Mouse (Mus musculus) embryonic stem cell, embryonic (primary cell): Measurements from ENCODE around the gene Syndig1.

Experiments
- CTCF ChIA-PET, 4 experiments: fragments of 300-600 bp in 2 of 4; fragments of 350-600 bp in 2 of 4; sonication (Branson Sonifier 250); formaldehyde crosslinking; loops; one replicate each; lab custom pipeline; 2022; ENCODE audit warnings: inconsistent platforms in 2 of 4; lab: Charles Lee
- POLR2A ChIA-PET, 4 experiments: fragments of 300-600 bp in 2 of 4; fragments of 350-600 bp in 2 of 4; sonication (Branson Sonifier 250); formaldehyde crosslinking; loops; one replicate each; lab custom pipeline; 2022; ENCODE audit warnings: antibody characterized with exemption in 4 of 4, inconsistent platforms in 1 of 4; lab: Charles Lee

Gene Syndig1

DNA sequence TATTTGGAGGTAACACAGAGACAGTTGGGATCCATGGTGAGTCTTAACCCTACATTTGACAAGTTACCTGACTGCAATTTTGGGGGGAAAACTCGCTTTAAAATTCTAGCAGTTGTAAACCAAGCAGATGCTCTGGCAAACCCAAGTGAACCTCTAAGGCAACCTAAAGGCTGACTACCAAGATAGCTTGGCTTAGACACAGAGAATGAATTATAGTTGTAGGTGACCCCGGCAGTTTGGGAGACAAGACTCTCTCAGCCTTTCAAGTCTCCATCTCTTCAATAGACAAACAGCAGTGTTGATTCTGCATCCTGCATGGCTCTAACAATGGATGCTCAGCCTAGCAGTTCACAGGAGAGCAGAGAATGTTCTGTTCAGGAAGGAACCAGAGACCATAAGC is at the start of gene Syndig1:
Gene Syndig1 (plus strand): TSS at position 301 of the 400 bp plus-strand sequence.
- ChIA-PET CTCF (interaction anchor here in 1 of 4 experiments (1.1 kb wide), 1 partner anchor 9 kb away, joined by 3 read pairs; no protein-coding TSS in a partner anchor), POLR2A (interaction anchor here in 2 of 4 experiments (0.6 to 1.3 kb wide), 3 partner anchors 10 to 154 kb away, joined by 3 to 5 read pairs (median 3); no protein-coding TSS in a partner anchor)

DNA sequence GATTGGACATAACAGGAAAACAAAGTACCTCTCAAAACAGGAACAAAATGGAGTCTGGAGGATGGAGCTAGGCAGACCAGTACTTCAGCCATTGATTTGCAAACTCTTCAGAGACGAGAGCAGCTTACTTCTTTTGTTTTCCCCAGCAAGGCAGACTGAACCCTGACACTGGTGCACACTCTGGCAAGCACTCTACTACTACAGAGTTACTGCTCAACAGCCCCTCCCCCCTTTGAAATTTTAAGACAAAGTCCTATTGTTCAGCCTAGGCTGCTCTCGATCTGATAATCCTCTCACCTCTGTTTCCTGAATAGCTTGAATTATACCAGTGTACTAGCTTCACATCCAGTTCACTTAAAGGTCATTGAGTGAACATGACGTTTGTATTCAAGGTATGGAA is 30.4 kb upstream of the Syndig1 start:
- CTCF ChIA-PET = no interaction called here

DNA sequence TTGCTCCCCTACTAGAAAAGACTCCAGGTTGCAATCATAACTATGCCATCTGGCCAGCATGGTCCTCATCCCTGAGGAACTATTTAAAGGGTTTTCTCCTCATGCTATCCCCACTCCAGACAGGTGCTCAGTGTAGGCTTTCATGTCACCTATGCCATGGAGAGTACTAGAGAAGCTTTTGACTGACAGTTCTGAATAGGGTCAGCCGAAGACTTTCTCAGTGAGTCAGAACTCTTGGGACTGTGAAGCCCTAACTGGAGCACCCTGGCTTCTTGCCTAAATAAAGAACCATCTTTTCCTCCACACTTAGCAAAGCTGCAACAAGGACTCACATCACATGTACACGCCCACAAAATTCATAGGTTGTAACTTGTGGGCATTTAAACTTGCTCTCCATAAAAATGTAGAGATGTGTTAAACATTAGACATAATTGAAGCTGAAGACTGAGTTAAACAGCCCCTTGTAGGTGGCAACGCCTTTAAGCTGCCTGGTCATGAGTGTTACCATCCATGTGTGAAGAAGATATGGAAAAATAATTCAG is 24.3 kb upstream of the Syndig1 start:
- ChIA-PET CTCF (no interaction called here), POLR2A (no interaction called here)

More for the DNA sequence above, 30.4 kb upstream of the Syndig1 start:
- POLR2A ChIA-PET = interaction anchor here in 2 of 4 experiments (0.9 to 1.1 kb wide), 3 partner anchors 11 to 185 kb away, joined by 3 read pairs; no protein-coding TSS in a partner anchor

DNA sequence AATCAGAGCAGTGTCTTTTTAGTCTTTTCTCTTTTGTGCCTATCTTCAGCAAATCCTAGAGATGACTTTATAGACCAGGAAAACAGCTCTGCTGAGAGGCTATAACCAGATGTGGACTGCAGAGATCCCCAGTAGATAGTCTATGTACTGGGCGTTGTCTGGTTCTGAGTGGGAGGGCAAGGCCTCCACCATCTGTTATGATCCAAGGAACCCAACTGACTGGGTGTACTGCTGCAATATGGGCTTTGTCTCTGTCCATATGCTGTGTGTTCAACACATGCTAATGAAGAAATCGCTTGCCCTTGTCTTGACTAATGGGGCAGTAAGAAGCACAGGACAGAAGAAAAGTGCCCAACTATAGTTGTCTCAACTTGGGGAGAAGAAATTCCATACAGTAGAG is 23.8 kb upstream of the Syndig1 start:
- CTCF ChIA-PET = no interaction called here
- POLR2A ChIA-PET = no interaction called here

DNA sequence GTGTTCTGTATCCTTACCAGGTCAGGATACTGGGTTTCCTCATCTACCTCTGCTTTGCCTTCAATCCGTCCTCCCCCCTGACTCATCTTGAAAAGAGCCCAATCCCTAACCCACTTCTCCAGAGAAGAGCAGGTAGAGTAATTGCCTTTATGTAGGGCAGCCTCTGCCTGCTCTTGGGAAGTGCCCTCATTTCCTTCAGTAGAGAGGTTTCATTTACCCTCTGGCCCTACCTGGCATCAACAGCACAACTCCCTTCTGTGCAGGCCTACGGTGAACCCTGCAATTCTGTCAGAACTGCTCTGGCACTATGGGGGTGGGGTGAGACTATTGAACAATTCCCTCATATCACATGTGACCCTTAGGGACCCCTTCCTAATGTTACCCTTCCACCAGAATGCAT is 16.1 kb upstream of the Syndig1 start:
- ChIA-PET CTCF (no interaction called here), POLR2A (no interaction called here)

DNA sequence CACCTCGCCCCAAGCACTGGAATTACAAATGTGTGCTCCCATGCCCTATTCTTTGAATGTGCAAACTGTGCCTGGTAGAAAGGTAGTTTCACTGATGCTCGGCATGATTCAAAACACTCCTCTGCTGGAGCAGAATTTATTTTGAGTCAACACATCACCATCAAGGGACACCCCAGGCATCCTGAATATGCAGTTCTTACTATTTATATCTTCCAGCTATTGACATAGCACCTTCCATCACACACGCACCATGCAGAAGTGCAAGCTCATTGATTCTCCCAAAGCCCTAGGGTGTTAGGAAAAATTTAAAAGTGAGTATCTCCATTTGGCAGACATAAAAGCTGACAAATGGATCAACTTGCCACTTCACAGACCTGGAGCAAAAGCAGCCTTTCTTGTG is 10.6 kb upstream of the Syndig1 start:
- ChIA-PET POLR2A (interaction anchor here in 1 of 4 experiments (1.4 kb wide), 1 partner anchor 11 kb away, joined by 3 read pairs; no protein-coding TSS in a partner anchor), CTCF (no interaction called here)

DNA sequence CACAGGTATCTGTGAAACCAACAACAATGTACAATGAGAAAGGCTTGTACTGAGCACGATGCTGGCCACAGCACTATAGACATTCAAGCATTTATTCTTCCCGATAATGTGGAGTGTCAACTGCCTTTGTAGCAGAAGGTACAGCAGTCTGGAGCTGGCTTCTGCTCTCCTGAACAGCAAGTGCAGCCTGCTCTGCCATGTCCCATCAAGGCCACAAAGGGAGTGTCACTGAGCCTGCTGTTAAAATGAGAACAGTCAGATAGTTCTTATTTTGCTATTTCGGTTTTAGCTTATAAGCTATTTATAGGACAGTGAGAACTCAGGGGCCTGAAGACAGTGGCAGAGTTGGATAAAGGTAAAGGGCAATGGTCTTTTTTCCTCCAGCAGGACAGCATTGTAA is 9.3 kb upstream of the Syndig1 start:
- ChIA-PET POLR2A (interaction anchor here in 1 of 4 experiments (1.4 kb wide), 1 partner anchor 10 kb away, joined by 3 read pairs; no protein-coding TSS in a partner anchor), CTCF (interaction anchor here in 1 of 4 experiments (1.0 kb wide), 1 partner anchor 10 kb away, joined by 3 read pairs; no protein-coding TSS in a partner anchor)

DNA sequence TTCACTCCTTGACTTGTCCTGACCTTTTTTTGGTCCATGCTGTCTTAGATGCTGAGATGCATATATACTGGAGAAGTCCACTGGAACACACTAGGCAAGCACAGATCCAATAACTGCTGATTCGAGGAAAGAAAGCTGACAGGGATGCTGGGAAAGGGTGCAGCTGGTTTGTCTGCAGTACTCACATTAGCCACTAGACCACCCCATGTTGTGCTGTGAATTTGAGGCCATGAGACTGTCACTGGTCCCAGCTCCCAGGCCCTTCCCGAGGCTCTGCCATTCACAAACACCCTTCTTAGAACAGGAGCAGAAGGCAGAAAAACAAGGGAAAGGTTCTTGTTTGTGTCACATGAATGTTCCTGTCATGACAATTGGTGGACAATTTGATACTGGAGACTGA is 8.8 kb upstream of the Syndig1 start:
- ChIA-PET CTCF (interaction anchor here in 2 of 4 experiments (0.6 to 1.0 kb wide), 2 partner anchors 9 to 386 kb away, joined by 3 read pairs; no protein-coding TSS in a partner anchor), POLR2A (no interaction called here)

DNA sequence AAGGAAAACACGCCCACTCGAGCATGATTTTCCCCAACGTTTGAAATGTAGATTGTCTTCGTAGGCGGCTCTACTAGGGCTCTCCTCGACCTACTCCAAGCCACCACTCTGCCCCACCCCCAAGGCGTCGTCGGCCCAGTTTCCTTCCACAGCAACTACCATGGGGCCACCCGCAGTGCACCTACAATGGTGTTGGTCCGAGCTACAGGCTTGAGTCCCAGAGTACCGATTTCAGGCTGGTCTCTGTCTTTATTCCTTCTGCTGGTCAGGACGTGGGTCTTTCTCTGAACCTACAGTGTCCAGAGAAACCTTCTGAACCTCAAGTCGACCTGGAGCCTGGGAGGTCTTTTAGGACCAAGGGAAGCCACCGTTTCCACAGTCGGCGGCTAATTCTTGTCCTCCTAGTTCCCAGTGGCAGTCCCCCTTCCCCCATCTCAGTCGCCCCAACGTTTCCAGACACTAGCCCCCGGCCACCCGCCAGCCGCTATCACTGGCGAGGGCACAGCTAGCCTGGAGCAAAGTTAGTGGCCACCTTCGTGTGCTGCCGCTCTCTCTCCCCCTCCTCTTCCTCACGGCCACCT is 1.0 kb downstream of the Syndig1 start:
- CTCF ChIA-PET = interaction anchor here in 3 of 4 experiments (0.5 to 1.1 kb wide), 4 partner anchors 10 to 373 kb away, joined by 3 read pairs; no protein-coding TSS in a partner anchor
- POLR2A ChIA-PET = interaction anchor here in 3 of 4 experiments (1.0 to 1.5 kb wide), 6 partner anchors 11 to 194 kb away, joined by 3 to 5 read pairs (median 3); no protein-coding TSS in a partner anchor

DNA sequence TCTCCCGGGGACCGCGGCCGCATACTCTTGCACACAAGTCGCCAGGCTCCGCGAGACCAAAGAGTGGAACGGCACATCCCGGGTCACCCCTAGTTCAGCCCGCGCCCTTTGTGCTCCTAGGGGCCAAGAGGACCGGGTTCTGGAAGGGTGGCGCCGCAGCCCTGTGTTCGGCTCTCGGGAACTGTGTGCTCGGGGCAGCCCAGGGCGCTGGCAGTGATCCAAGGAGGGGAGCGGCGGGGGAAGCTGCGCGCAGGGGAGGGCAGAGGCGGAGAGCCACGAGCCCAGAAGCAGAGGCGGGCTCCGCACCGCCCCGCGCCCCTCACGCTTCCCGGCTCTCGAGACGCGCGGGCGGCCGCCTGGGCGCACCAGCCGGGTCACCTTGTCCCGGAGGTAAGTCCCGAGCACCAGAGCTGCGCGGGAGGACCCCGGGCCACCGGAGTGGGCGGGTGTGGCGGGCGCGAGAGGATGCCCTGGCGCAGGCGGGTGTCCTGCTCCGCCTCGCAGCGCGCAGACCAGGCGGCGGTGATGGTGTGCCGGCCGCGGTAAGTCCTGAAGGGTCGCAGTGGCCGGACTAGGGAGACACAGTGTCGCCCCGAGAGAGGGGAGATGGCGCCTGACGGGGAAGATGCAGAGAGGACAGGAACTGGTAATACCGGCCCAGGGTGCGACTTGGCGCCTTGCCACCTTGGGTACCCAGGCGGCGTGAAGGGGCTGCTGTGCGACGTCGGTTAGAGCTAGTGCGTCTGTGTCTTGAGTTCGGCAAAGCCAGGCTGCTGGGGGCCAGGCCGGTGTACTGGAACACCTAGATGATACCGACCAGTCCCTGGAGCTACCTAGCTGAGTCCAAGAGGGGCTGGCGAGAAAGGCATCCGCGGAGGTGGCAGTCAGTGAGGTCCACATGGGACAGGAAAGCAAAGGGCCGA is 1.8 kb downstream of the Syndig1 start, which contains the start of gene C530025M09Rik:
Gene C530025M09Rik (minus strand): TSS at position 678 of the 923 bp plus-strand sequence.
- ChIA-PET CTCF (interaction anchor here in 1 of 4 experiments (0.5 kb wide), 1 partner anchor 94 kb away, joined by 3 read pairs; no protein-coding TSS in a partner anchor), POLR2A (interaction anchor here in 3 of 4 experiments (1.0 to 1.7 kb wide), 6 partner anchors 12 to 193 kb away, joined by 3 to 5 read pairs (median 3); no protein-coding TSS in a partner anchor)

DNA sequence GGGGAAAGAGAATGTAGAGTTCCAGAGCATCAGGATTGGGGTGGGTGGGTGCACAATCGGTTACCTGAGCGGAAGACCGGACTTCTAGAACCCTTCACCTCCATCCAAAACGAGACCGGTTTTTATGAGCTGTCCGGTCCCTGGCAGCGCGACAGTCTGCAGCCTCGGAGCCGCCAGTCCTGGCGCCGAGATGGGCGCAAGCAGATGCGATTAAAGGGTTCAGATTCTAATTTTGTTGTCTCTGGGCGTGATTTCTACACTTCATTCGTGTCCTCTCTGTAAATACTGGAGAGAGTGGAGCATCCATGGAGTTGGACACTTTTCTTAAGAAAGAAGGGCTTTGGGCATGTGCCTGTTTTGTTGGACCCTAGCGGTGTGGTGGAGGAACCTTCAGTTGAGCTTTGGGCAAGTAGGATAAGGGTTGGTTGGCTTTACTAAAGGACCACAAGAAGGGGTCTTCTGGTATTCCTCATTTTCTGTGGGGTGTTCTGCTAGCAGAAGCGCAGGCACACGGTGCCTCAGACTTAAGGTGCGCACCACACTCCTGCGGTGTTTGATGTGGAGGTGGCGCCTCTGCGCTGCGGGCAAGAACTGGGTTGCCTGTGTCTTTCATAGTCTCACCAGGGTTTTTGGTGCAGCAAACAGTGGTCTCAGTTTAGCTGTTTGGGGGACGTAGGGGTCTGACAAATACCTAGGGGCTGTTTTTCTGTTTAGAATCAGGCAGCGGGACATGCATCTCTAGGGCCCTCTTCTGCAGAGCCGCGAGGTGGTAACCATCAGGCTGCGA is 2.6 kb downstream of the Syndig1 start:
- CTCF ChIA-PET = interaction anchor here in 1 of 4 experiments (0.6 kb wide), 1 partner anchor 209 kb away, joined by 6 read pairs; no protein-coding TSS in a partner anchor
- POLR2A ChIA-PET = interaction anchor here in 2 of 4 experiments (0.9 to 1.7 kb wide), 4 partner anchors 36 to 192 kb away, joined by 3 to 5 read pairs (median 3); no protein-coding TSS in a partner anchor

DNA sequence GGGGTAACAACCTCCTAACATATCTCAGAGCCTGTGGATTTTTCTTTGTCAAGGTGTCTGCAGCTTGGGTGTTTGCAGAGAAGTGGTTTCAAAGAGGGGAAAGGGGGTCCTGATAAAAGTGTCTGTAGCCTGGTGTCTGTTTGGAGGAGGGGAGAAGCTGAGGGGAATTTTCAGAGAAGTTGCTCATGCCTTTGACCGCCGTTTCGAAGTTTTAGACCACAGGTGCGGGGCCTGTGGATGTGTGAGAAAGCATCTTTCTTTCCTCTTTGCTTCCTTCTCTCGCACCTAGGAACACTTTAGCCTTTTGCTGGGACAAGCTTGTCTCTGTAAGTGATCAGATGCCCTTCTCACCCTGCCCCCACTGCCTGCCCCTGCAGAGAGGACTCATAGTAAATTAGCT is 3.3 kb downstream of the Syndig1 start:
- ChIA-PET POLR2A (interaction anchor here in 1 of 4 experiments (0.9 to 1.7 kb wide), 3 partner anchors 9 to 53 kb away, joined by 3 to 5 read pairs (median 3); no protein-coding TSS in a partner anchor), CTCF (interaction anchor here in 1 of 4 experiments (0.6 kb wide), 1 partner anchor 210 kb away, joined by 6 read pairs; no protein-coding TSS in a partner anchor)

DNA sequence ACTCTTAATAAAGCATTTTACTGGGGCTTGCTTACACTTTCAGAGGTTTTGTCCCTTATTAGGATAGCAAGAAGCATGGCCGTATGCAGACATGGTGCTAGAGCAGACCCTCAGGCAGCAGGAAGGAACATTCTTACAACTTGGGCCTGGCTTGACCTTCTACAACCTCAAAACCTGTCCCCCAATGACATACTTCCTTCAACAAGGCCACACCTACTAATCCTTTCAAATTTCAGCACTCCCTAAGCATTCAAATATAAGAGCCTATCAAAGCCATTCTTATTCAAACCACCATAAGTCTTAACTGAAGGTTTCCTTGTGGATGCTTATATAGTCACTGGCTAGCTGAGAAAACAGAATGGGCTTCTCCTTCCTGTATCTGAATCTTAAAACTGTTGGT is 6.1 kb downstream of the Syndig1 start:
- POLR2A ChIA-PET = no interaction called here
- CTCF ChIA-PET = no interaction called here

DNA sequence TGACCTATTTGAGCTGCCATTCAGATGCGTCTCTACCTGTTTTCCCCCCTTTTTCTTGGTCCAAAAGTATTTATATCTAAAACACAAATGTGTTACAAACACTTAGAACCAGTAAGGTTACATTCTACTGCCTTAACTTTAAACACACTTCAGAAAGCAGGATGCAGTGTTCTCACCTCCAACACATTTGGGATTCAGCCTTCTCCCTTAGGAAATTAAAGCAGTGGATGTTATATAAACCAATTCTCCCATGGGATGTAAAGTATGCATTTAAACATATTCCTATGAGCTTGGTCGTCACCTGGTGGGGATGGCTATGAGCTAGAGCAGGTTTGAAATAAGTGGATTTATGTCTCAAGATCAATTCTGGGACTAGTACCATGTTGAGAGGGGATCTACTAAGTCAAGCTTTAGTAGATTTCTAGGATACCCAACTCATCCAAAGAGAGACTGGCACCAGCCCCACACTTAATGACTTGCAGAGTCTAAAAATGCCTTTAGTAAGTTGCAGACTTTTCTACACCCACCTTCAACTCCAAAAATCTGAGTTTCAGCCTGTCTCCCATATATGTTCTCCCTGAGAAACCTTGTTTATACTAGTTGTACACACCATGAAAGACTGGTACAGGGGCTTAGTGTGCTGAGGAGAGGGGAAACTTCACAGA is 7.6 kb downstream of the Syndig1 start:
- ChIA-PET POLR2A (no interaction called here), CTCF (interaction anchor here in 1 of 4 experiments (0.7 kb wide), 1 partner anchor 10 kb away, joined by 5 read pairs; no protein-coding TSS in a partner anchor)

DNA sequence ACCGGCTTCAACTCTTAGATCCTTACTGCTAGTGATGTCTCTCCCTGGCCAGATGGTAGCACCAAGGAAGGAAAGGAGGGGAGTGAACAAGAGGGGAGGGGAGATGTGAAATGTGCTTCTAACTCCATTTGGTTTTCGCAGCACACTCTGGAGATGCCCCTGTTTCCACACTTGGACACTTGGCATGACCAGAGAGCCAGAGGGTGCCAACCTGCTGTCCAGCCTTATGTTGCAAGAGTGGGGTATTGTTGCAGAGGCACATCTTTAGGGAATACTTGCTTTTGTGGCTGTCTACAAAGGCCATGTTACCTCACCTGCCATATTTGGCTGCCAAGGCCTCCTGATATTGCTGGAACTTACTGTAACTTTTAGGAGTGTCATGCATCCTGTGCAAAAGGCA is 10.7 kb downstream of the Syndig1 start:
- POLR2A ChIA-PET = no interaction called here
- CTCF ChIA-PET = no interaction called here

DNA sequence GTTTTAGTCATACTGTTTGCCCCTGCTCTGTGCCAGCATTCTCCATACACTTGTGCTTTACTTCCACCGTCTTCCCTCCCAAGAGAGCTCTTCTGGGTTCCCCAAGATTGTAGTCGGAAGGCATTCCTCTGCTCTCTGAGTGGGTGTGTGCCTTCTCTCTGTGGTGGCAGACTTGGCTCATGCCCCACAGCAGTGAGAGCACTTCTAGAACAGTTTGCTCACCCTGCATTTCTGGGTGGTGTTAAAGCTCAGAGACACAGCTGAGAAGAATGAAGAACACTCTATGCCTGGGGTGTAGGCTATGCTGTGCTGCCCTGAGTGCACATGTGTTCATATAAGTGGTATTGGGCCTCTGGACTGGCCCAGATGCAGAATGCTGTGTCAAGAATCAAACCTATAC is 15.6 kb downstream of the Syndig1 start:
- CTCF ChIA-PET = no interaction called here
- POLR2A ChIA-PET = no interaction called here

DNA sequence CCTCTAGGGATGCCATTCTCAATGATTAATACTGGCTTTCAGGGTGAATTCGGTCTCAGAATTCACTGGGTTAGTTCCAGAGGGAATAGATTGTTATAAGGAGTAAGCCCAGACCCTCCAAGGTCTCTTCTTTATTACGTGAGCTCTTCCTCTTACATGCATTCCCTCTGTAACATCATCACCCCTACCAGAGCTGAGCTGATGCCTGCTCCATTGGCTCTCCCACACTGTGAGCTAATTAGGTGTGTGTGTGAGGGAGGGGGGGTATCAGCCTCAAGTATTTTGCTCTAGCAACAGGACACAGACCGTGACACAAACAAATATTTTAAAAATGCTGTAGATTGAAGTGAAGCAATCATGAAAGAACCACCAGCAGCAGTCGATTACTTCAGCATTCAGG is 19.8 kb downstream of the Syndig1 start:
- POLR2A ChIA-PET = no interaction called here
- CTCF ChIA-PET = no interaction called here
